Mouse (Mus musculus): ENCODE measurements around the gene Gm10309.

DNA sequence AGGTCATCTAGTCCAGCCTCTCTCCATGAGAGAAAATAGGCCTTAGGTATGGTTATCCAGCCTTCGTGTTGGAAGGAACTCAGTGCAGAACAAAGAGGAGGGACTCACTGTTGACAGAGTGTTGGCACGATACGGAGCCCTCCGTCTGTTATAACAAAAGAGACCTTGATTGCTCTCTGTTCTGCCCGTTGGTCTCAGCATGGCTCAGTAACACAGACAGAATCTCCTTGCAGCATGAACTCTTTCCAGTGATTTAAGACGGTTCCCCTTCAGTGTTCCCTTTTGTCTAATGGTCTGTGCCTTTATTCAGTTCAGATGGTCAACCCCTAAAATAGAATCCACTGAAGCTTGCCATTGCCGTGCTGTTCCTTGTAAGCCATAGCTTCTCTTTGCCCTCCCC lies 41.5 kb upstream of the Gm10309 start:
- no peak for TF ChIP-seq CTCF (IDR thresholded peaks at IDR 0.05; ENCODE audit: low read depth)
- TF ChIP-seq EP300 (IDR thresholded peaks at IDR 0.05; ENCODE audit: low read depth): no peak
